In genomic region chr9:22002194-22003162, GRCm38 (mm10) we compare ENCODE assay signal across 8 mouse cellular contexts. TPM values are rescaled to one million over a fixed set of nuclear protein-coding genes. Genes with fewer than 3 reads are reported as not detected.
DNase-seq lines count a peak whose midpoint lies in the region; ATAC-seq and TF ChIP-seq lines count a peak whose summit lies in the region.

TSS of gene Ccdc151 (minus strand) at chr9:22002634.
TSS of gene Prkcsh (plus strand) at chr9:22002806.

- peak within 1 kb of the TSS; percentile 83 for H3K4me2 ChIP-seq in heart, embryonic 11.5 days
- H3K4me2 ChIP-seq in kidney, embryonic 16.5 days (replicated peaks; ENCODE audit: low read depth, low read length): peak within 1 kb of the TSS; percentile 72
- H3K4me2 ChIP-seq in myocyte (ENCODE audit: low read depth): peak within 1 kb of the TSS; percentile 86

- peaks cover 41% of the 10 kb centered on the region for H3K4me1 ChIP-seq in erythroblast, embryonic 14.5 days (ENCODE audit: control insufficient read depth)
- peaks cover 13% of the 10 kb centered on the region for H3K4me1 ChIP-seq in heart, embryonic 11.5 days (ENCODE audit: control insufficient read depth, insufficient read depth, low read length)
- peaks cover 22% of the 10 kb centered on the region for H3K4me1 ChIP-seq in kidney, embryonic 16.5 days (ENCODE audit: insufficient read depth, low read length)
- peaks cover 4% of the 10 kb centered on the region; the same call in 1 of the 2 replicates for H3K4me1 ChIP-seq in liver, adult 2 months (ENCODE audit: control insufficient read depth, insufficient read depth, low read length)

- H3K79me2 ChIP-seq in C2C12 (ENCODE audit: control insufficient read depth, insufficient read depth) (peaks cover 22% of the 10 kb centered on the region), myocyte (ENCODE audit: control insufficient read depth, insufficient read depth) (peaks cover 8% of the 10 kb centered on the region)
- 0 out of 2 replicates have a peak, but pooled peaks cover 3% of the 10 kb centered on the region for H3K79me2 ChIP-seq in liver, adult 2 months (ENCODE audit: control insufficient read depth, insufficient read depth, low read length)

- H3K27ac ChIP-seq in heart, embryonic 11.5 days (ENCODE audit: low read depth, low read length): peak within 1 kb of the TSS; percentile 54
- peak within 1 kb of the TSS; percentile 31 for H3K27ac ChIP-seq in kidney, embryonic 16.5 days (ENCODE audit: low read length)
- peak within 1 kb of the TSS; percentile 24 for H3K27ac ChIP-seq in liver, adult 2 months (replicated peaks; ENCODE audit: insufficient read depth, low read depth, low read length)

- DNase-seq in brain, embryonic 14.5 days (ENCODE audit: low read depth): peak; percentile 100
- DNase-seq in liver, adult 2 months (ENCODE audit: extremely low read depth, low read depth, low spot score): peak; percentile 99
- peak; percentile 100 for DNase-seq in splenic B cell, adult 2 months (ENCODE audit: low read depth, low spot score)

- no peaks in the 10 kb centered on the region for H3K9me3 ChIP-seq in erythroblast, embryonic 14.5 days (ENCODE audit: control insufficient read depth, low read length)
- no peaks in the 10 kb centered on the region for H3K9me3 ChIP-seq in heart, embryonic 11.5 days (replicated peaks; ENCODE audit: control insufficient read depth, low read length)
- no peaks in the 10 kb centered on the region for H3K9me3 ChIP-seq in kidney, embryonic 16.5 days (ENCODE audit: low read length)

- H3K9ac ChIP-seq in heart, embryonic 11.5 days (ENCODE audit: low read depth, low read length): peak within 1 kb of the TSS; percentile 74
- peak within 1 kb of the TSS; percentile 64 for H3K9ac ChIP-seq in kidney, embryonic 16.5 days (replicated peaks; ENCODE audit: low read length)
- peak within 1 kb of the TSS; percentile 54 for H3K9ac ChIP-seq in liver, adult 2 months (ENCODE audit: low read depth, low read length)

- TF ChIP-seq POLR2A in brain, embryonic 14.5 days (IDR thresholded peaks at IDR 0.05; ENCODE audit: borderline replicate concordance, extremely low read depth, insufficient read depth, insufficient read length, poor library complexity, severe bottlenecking): peak; percentile 48; the same call in 1 of the 2 replicates
- TF ChIP-seq POLR2A in liver, adult 2 months (IDR thresholded peaks at IDR 0.05; ENCODE audit: extremely low read depth, insufficient read depth, low read length): peak; percentile 62; the same call in 1 of the 2 replicates
- peak; percentile 92 for TF ChIP-seq POLR2A in myocyte (IDR thresholded peaks at IDR 0.05; ENCODE audit: insufficient read length, low read depth)

- 5% methylated on average over 57 of the region's 57 CpGs for WGBS in heart, embryonic 11.5 days (ENCODE audit: insufficient replicate concordance)
- WGBS in kidney, embryonic 16.5 days: 5% methylated on average over 57 of the region's 57 CpGs
- 9% methylated on average over 57 of the region's 57 CpGs for WGBS in liver, adult 2 months

- peak; percentile 99 for ATAC-seq in heart, embryonic 11.5 days (replicated peaks; ENCODE audit: insufficient number of reproducible peaks, low FRiP score, low TSS enrichment)
- ATAC-seq in kidney, embryonic 16.5 days (ENCODE audit: low FRiP score, low TSS enrichment): peak; percentile 99

- H3K79me3 ChIP-seq in C2C12 (ENCODE audit: low read depth): peaks cover 10% of the 10 kb centered on the region

- H3K4me3 ChIP-seq in C2C12 (ENCODE audit: insufficient read depth, poor library complexity, severe bottlenecking) (peak within 1 kb of the TSS; percentile 59), myocyte (peak within 1 kb of the TSS; percentile 70)
- peak within 1 kb of the TSS; percentile 73 for H3K4me3 ChIP-seq in erythroblast, embryonic 14.5 days (replicated peaks)
- peak within 1 kb of the TSS; percentile 65 for H3K4me3 ChIP-seq in heart, embryonic 11.5 days (ENCODE audit: low read depth, low read length)
- H3K4me3 ChIP-seq in kidney, embryonic 16.5 days (ENCODE audit: low read length): peak within 1 kb of the TSS; percentile 64
- H3K4me3 ChIP-seq in liver, adult 2 months (ENCODE audit: insufficient read depth, low read depth, low read length): peak within 1 kb of the TSS; percentile 62

- H3ac ChIP-seq in C2C12 (ENCODE audit: control insufficient read depth, insufficient read length, low read depth): peak within 1 kb of the TSS; percentile 78
- peak within 1 kb of the TSS; percentile 39 for H3ac ChIP-seq in myocyte (ENCODE audit: control insufficient read depth, insufficient read length)

- H3K27me3 ChIP-seq in C2C12 (ENCODE audit: control insufficient read depth, insufficient read depth, insufficient read length) (peaks cover 8% of the 10 kb centered on the region), myocyte (ENCODE audit: control insufficient read depth, insufficient read depth, insufficient read length) (no peaks in the 10 kb centered on the region)
- H3K27me3 ChIP-seq in erythroblast, embryonic 14.5 days (ENCODE audit: control insufficient read depth): peaks cover 35% of the 10 kb centered on the region
- no peaks in the 10 kb centered on the region for H3K27me3 ChIP-seq in heart, embryonic 11.5 days (ENCODE audit: control insufficient read depth, insufficient read depth, low read length)
- H3K27me3 ChIP-seq in kidney, embryonic 16.5 days (ENCODE audit: insufficient read depth, low read length): no peaks in the 10 kb centered on the region
- no peaks in the 10 kb centered on the region for H3K27me3 ChIP-seq in liver, adult 2 months (ENCODE audit: control insufficient read depth, insufficient read depth, low read length)
- no peaks in the 10 kb centered on the region for H3K27me3 ChIP-seq in splenic B cell, adult 2 months (ENCODE audit: control insufficient read depth, insufficient read depth, low read length, poor library complexity, severe bottlenecking)

- no peak for TF ChIP-seq CTCF in C2C12 (IDR thresholded peaks at IDR 0.05; ENCODE audit: control insufficient read depth, insufficient read depth, insufficient read length)
- no peak for TF ChIP-seq CTCF in brain, embryonic 14.5 days (IDR thresholded peaks at IDR 0.05; ENCODE audit: borderline replicate concordance, extremely low read depth, insufficient read depth, insufficient read length)
- TF ChIP-seq CTCF in liver, adult 2 months (IDR thresholded peaks at IDR 0.05; ENCODE audit: low read depth, low read length): no peak

- H3K36me3 ChIP-seq in C2C12 (ENCODE audit: control insufficient read depth, insufficient read depth): peaks cover 29% of the 10 kb centered on the region
- H3K36me3 ChIP-seq in erythroblast, embryonic 14.5 days (ENCODE audit: control insufficient read depth): peaks cover 40% of the 10 kb centered on the region
- peaks cover 3% of the 10 kb centered on the region; the same call in 1 of the 2 replicates for H3K36me3 ChIP-seq in heart, embryonic 11.5 days (ENCODE audit: control insufficient read depth, insufficient read depth, low read length)
- H3K36me3 ChIP-seq in kidney, embryonic 16.5 days (ENCODE audit: insufficient read depth, low read length): peaks cover 26% of the 10 kb centered on the region
- peaks cover 3% of the 10 kb centered on the region; the same call in 1 of the 2 replicates for H3K36me3 ChIP-seq in liver, adult 2 months (ENCODE audit: control insufficient read depth, insufficient read depth, low read length)
- peaks cover 12% of the 10 kb centered on the region for H3K36me3 ChIP-seq in myocyte (ENCODE audit: control insufficient read depth, insufficient read depth)
- peaks cover 5% of the 10 kb centered on the region for H3K36me3 ChIP-seq in splenic B cell, adult 2 months (ENCODE audit: control insufficient read depth, insufficient read depth, low read length, poor library complexity, severe bottlenecking)

TF ChIP-seq in C2C12, 6 proteins besides CTCF, POLR2A, EP300 and RAD21:
- TF ChIP-seq USF1 (IDR thresholded peaks at IDR 0.05; ENCODE audit: low read depth) (peak; percentile 93), MAX (IDR thresholded peaks at IDR 0.05) (peak; percentile 61), MYOD1 (IDR thresholded peaks at IDR 0.05; ENCODE audit: control insufficient read depth, insufficient read length, low read depth) (no peak)

TF ChIP-seq in myocyte, 11 proteins besides CTCF, POLR2A, EP300 and RAD21:
- peak; percentile 88 for TF ChIP-seq USF1 (IDR thresholded peaks at IDR 0.05; ENCODE audit: low read depth)
- no peak for TF ChIP-seq TCF3 (IDR thresholded peaks at IDR 0.05; ENCODE audit: insufficient read length, low read depth)
- TF ChIP-seq SRF (IDR thresholded peaks at IDR 0.05; ENCODE audit: control insufficient read depth, insufficient read length, low read depth): peak; percentile 71
- TF ChIP-seq POLR2AphosphoS2 (IDR thresholded peaks at IDR 0.05; ENCODE audit: insufficient read length, low read depth): peak; percentile 91
TF ChIP-seq in myocyte: peak in this region for 3.

RNA-seq across cellular contexts. Expression of gene Ccdc151, which starts in this region (rescaled TPM):
- polyA plus RNA-seq in C2C12 (2012; fragmentation: generic; extraction: Trizol) (0.21 TPM), myocyte (2012; fragmentation: generic; extraction: Trizol) (0.13 TPM)
- polyA plus RNA-seq in brain, embryonic 14.5 days (2012; rRNA removed): 5.2 and 6.7 TPM in 2 replicates
- 0.02 TPM in 1 of 2 replicates, not detected in the other for polyA plus RNA-seq in erythroblast, embryonic 14.5 days (2012)
- not detected in 2 replicates for polyA plus RNA-seq in heart, embryonic 11.5 days (2014; fragmentation: Nextera tagmentation; extraction: Ambion mirVana)
- 1.9 TPM in 2 replicates for polyA plus RNA-seq in kidney, embryonic 16.5 days (2015; fragmentation: Nextera tagmentation; extraction: Ambion mirVana)
- total RNA-seq in liver, adult 2 months (2014; rRNA removed): 0.34 and 0.46 TPM in 2 replicates
- polyA plus RNA-seq in liver, adult 2 months (2012; rRNA removed): 0.59 and 0.76 TPM in 2 replicates

RNA-seq across cellular contexts. Expression of gene Prkcsh, which starts in this region (rescaled TPM):
- 134 TPM for polyA plus RNA-seq in C2C12 (2012; fragmentation: generic; extraction: Trizol)
- polyA plus RNA-seq in brain, embryonic 14.5 days (2012; rRNA removed): 121 and 126 TPM in 2 replicates
- polyA plus RNA-seq in erythroblast, embryonic 14.5 days (2012): 9.9 and 10.3 TPM in 2 replicates
- polyA plus RNA-seq in heart, embryonic 11.5 days (2014; fragmentation: Nextera tagmentation; extraction: Ambion mirVana): 72.2 and 77.8 TPM in 2 replicates
- 157 and 161 TPM in 2 replicates for polyA plus RNA-seq in kidney, embryonic 16.5 days (2015; fragmentation: Nextera tagmentation; extraction: Ambion mirVana)
- 60.0 and 63.6 TPM in 2 replicates for total RNA-seq in liver, adult 2 months (2014; rRNA removed)
- polyA plus RNA-seq in liver, adult 2 months (2012; rRNA removed): 95.5 and 99.3 TPM in 2 replicates
- 127 TPM for polyA plus RNA-seq in myocyte (2012; fragmentation: generic; extraction: Trizol)

Comparison
In these comparisons a context has a peak if more than half of its experiments do, and no peak if none do; other contexts are left out.
1. Peak in every context shown above with its lines: DNase-seq, ATAC-seq, H3K4me3 ChIP-seq and H3K27ac ChIP-seq.